Mouse (Mus musculus): ENCODE results near the gene Ccdc167.
A peak's percentile ranks its signal among the peaks of the same experiment; 100 is the strongest.

The Ccdc167 gene

DNA sequence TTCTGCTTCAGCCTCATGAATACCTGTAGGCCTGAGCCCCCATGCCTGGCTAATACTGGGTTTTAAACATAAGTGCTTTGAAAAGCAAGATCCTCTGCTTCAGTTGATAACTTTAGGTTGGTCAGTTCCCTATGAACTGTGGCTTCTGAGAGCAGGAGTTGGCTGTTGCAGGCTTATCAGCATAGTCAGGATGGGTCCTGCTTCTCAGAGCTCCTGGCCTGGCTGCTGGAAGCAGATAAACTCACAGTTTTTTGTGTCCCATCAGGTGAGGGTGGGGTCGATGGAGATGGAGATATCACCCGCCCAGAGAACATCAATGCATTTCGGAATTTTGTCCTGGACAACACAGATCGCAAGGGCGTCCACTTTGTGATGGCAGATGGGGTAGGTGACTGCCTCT, 30.1 kb downstream of the Ccdc167 start:
- DNase-seq (ENCODE audit: low spot score): no peak

GRCm38 (mm10) chr17:29684275-29684674, 32.6 kb downstream of the Ccdc167 start:
- no peak for DNase-seq (ENCODE audit: low spot score)

DNA sequence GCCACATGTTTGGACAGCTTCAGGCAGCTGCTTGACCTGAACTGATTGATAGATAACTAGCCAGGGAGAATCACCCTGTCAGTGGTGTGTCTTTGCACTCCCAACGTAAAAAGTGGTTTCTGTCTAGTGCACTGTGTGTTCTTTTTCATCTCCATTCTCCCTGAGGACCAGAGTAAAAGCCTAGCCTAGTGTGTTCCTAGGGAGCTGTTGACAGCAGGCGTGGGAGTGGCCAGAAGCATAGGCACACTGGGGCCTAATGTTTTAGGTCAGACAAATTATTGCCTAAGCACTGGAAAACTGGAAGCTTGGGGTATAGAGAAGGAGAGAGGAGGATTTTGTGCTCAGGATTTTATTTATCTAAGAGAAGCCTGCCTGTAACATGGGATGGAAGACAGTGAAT, 33.7 kb downstream of the Ccdc167 start:
- DNase-seq (ENCODE audit: low spot score): no peak

- no peak for DNase-seq (ENCODE audit: low spot score)
These were observed 34.6 kb downstream of the Ccdc167 start for GRCm38 (mm10) chr17:29682261-29682660.

DNA sequence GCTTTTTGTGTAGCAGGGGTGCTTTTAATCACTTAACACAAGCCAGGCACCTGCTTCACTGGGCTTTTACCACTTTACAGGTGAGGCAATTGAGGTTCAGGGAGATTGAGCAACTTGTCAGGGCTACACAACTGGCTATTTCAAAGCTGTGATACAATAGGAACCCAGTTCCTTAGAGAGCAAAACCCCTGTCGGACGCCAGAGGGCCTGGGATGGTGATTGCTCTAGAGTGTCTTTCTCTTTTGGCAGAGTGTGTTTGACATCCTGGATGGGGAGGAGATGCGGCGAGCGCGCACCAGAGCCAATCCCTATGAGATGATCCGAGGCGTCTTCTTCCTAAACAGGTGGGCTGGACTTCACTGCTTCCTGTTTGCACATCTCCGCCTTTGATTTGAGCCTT, 35.2 kb downstream of the Ccdc167 start:
- no peak for DNase-seq (ENCODE audit: low spot score)

- DNase-seq (ENCODE audit: low spot score): no peak
These were observed 35.9 kb downstream of the Ccdc167 start for GRCm38 (mm10) chr17:29680921-29681320.

DNA sequence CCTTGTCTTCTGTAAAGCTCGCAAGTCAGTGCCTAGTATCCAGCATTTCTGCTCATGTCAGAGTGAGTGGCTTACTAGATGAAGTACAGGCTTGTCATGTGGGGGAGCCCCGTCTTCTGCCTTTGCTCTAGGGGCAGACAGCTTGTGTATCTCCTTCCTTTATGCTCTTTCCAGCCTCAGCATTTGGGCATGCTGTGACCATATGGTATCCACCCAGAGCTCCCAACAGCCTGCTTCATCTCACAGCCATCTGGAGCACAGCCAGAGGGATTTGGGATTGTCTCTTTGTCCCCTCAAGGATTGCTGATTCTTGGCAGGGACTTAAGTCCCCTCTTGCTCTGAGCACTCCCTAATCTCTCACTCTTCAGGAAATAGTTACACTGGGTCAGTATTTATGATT, 36.7 kb downstream of the Ccdc167 start:
- no peak for DNase-seq (ENCODE audit: low spot score)

DNA sequence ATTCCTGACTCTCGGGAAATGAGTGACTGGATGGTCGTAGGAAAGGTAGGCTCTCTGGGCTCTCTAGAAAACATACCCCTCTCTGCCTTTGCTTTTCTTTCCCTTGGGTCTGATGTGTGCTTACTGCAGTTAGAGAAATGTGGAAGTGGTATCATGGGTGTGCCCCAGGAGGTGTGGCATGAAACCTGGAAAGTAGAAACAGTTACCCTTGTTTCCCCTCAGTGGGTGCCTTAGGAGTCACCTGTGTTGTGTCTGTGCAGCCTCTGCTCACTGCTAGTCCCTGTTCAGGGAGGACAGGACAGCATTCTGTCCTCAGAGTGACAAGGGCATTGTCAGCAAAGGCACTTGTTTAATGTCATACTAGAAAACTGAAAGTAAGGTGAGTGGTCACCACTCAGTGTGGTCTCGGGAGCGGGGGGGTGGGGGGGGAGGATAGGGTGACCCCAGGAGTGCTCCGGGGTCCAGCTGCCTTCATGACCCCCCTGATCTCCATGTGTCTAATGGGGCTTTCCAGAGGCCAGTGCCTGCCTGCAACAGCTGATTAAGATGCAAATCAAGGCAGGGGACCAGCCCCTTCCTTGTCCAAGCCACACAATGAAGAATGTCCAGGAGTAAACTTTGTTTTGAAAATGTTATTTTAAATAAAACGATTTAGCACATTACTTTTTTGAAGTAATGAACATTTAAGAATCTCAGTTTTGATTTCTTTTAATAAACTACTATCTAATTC, 37.6 kb downstream of the Ccdc167 start:
- DNase-seq (ENCODE audit: low spot score): no peak

DNA sequence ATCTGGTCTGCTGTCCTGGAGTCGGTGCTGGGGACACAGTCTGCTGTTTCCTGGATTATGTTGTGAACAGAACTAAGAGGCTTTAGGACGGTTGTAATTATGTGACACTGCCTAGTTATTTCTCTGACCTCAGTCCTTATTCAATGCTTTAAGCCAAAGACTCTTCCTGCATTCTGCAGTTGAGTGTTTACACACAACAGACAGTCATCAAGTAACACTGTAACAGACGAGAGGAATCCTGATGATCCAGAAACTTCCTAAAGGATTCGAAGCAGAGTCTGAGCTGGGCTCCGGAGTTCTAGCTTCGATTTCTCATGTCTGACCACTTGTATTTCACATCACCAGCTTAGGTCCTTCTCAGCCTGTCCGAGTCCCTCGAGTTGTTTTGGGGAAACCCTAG, 38.3 kb downstream of the Ccdc167 start:
- no peak for DNase-seq (ENCODE audit: low spot score)

DNA sequence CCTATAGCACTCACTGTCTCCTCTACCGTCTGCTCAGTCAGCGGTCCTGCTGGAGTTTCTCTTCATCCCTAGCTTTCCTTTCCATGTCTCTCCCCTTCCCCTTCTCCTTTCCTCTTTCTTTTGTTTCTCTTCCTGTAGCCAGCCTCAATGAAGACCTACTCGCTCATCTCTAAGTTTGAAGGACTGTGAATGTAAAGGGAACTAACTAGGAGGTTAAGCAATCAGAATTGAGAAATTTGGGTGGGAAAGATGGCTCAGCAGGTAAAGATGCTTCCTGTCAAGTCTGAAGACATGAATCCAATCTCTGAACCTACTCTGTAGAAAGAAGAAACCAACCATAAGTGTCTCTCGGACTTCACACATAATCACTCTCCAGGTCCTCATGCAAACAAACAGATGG, 43.5 kb downstream of the Ccdc167 start:
- no peak for DNase-seq (ENCODE audit: low spot score)

DNA sequence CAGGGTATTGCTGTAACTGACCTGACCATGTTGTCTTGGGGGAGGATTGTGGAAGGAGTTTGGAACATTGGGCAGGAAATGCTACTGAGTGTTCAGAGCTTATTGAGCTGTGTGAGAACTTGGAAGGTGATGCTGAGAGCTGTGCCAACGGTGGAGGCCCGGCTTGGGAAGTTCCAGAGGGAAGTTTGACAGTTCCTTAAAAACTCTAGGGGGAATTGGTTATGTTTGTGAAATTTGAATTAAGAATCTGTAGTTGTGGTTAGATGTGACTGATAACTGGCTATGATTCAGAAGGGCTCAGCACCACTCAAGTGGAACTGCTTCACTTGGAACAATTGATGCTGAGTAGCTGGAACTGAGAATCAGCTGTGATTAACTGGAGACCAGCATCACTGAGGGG, 45.8 kb downstream of the Ccdc167 start:
- peak; percentile 13 for DNase-seq (ENCODE audit: low spot score)

DNA sequence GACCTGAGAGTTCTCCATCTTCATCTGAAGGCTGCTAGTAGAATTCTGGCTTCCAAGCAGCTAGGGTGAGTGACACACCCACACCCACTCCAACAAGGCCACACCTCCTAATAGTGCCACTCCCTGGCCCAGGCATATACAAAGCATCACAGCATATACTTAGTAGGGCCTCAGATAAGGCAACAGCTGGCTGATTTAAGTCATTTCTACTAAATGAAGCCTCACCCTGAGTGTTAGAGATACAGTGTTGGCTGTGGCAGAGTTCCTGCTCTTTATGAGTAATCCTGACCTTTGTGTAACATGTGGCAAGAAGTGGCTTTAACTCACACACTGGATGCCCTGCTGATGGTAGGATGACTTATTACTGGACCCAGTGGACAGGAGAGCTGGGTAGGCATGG, 46.9 kb downstream of the Ccdc167 start:
- no peak for DNase-seq (ENCODE audit: low spot score)

DNA sequence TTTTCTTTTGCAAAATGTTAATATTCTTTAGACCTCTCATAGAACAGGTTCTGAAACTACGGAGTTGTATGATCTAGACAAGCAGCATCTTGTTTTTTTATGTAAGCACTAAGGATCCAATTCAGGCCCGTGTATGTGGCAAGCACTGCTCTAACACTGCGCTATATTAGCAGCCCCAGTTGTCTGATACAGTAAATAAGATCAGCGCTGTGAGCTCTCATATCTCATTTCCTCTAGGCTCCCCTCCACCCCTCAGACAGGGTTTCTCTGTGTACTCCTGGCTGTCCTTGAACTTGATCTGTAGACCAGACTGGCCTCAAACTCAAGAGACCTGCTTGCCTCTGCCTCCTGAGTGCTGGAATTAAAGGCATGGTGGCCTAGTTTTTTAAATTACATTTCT, 47.8 kb downstream of the Ccdc167 start:
- DNase-seq (ENCODE audit: low spot score): no peak

DNA sequence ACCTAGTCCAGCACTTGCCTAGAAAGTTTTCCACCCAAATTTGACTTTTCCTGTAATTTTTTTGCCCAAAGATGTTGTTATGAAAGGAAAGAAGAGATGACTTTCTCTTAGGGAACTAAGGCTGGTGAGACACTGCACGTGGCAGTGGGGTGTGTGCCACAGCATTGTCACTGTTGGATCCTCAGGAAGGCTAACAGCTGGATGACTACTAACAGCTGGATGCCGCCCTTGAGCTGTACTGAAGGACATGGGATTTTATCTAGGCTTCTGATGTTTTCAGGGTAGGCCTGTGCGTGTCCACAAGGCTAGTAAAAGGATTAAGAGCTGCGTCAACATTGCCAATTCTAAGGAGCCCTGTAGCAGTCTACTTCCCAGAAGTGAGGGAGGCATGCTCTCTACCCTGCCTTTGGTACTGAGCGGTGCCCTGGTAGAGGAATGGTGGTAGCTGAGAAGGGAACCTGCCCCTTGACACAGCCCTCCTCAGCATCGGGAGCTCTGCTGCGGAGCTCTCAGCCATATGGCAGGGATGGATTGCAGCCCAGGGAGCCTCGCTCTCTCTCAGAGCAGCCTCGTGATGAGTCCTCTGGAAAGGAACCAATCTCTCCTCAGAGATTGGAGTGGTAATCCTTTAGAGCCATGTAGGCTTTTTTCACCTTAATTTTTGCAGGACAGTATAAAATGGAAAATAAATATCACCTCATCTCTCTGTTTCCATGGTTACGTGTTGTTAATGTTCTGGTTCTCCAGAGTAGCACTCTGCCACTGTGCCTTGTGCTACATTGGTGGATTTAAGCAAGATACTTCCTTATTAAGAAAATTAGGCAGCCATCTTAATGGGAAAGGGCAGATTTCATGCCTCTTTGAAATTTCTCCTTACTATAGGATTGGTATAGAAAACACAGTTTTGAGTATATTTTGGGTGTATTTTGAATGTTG, 48.5 kb downstream of the Ccdc167 start:
- DNase-seq (ENCODE audit: low spot score): no peak

- DNase-seq (ENCODE audit: low spot score): no peak
These were observed 54.7 kb downstream of the Ccdc167 start for GRCm38 (mm10) chr17:29662145-29662544.

DNA sequence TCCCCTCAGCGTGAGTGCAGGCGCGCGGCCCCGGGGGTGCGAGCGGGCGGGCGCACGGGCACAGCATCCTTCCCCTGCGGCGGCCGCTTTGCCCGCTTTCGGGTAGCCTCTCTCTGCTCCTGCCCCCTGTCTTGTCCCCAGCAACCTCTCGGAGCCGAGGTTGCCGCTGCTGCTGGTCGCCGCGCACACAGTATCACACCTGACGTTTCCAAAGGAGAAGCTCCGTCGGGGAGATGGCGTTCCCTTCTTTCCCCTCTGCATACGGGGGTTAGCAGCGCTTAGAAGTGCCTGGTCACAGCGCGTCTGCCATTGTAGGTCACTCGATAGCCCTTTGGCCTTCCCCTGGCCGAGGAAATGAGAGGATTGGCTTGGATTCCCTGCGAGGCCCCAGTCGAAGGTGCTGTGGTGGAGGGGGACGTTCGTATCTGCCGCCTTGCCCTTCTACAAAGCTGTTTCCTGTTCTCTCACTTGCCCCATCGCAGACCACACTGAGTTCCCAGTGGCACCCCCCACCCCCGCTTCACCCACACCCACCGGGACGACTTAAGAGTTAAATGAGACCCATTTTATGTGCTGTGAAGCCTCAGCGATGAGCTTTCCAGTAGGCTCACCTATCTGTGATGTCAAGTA, 56.0 kb downstream of the Ccdc167 start:
- DNase-seq (ENCODE audit: low spot score): no peak

DNA sequence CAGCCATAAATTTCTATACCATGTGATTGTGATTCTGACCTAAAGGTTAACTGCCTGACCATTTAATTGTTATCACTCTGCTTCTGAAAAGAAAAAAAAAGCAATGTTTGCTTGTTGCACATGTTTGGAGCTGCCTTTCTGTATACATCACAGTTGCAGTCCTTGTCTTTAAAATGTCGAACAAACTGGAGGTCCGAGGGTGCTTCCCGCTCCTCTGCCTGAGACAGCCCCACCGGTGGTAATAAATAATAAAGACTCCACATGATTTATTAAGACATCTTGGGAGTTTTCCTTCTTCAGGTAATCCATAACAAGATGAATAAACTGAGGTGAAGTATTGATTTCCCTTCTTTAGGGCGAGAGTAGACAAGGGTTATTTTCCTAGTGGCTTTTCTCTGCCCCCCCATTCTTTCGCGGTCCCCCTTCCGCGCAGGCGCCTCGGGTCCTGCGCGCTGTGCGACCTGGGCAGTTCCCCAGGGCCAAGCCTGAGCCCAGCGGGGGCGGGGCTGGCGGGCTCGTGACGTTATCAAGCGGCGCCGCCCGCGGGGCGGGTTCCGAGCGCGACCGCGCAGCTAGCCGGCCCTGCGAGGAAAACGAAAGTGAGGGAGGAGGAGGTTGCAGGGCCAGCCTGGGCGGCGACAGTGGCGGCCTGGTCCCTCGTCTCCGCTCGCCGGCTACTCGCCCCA, 56.6 kb downstream of the Ccdc167 start, which contains the start of gene Cmtr1:
Gene Cmtr1, plus strand, starts transcription at position 520 of the 686 bp plus-strand sequence.
- peak; percentile 97 for DNase-seq (ENCODE audit: low spot score)

DNA sequence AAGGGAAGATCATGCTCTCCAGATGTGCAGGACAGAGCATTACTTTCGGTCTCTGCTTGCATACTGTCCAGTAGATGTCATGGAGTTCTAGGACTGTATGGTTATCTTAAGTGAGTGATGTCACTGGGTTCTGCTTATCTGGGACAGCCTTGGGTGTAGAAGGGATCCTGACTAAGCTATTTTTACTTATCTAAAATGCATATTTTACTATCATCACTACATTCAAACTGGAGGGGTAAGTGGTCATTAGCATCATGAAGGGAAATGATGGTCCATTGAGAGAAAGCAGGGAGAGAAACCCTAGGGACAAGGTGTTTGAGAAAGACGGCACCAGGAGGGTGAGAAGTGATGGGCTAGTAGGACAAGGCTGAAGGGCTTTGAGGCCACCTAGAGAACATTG, 58.6 kb downstream of the Ccdc167 start:
- no peak for DNase-seq (ENCODE audit: low spot score)

- no peak for DNase-seq (ENCODE audit: low spot score)
These were observed 74.6 kb downstream of the Ccdc167 start for GRCm38 (mm10) chr17:29642219-29642618.

DNA sequence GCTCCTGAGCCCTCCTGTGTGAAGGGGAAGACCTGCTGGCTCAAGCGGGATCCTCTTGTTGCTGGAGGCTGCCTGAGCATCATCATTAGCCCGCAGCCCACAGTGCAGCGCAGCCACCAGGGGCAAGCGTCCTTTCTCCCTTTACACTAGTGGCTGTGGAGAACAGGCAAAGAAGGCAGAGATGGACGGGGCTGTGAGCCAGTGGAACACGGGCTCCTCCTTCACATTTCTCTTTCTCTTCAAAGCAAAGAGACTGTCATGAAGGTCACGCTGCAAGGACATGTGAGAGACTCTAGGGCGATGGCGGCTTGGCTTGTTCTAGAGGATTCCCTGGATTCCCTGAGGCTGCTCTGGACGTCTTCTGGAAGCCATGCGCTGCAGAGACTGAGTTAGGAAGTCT, 75.9 kb downstream of the Ccdc167 start:
- no peak for DNase-seq (ENCODE audit: low spot score)

DNA sequence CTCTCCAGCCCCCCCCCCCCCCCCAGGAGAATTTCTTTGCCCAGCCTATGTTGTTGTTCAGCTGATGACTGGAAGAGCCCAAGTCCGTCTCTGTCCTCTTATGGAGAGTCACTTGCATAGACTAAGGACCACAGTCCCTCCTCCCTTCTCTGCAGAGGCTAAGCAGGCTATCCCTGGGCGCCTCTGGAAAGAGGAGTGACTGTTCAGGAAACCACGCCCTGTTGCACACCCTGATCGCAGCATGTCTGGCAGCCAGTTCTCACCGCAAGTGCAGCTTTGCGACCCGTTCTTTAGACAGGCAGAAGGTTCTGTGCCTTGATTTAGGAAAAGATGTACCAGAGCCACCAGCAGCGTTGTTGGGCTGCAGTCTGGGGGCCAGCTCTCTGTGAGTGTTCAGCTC, 78.9 kb downstream of the Ccdc167 start:
- peak; percentile 20 for DNase-seq (ENCODE audit: low spot score)

GRCm38 (mm10) chr17:29637377-29637776, 79.5 kb downstream of the Ccdc167 start:
- DNase-seq (ENCODE audit: low spot score): no peak

Measured in urinary bladder, postnatal 14 days (tissue).